Mouse (Mus musculus) olfactory bulb, adult 2 months (tissue): ENCODE data around the gene Ajap1.

Source experiments
- CTCF ChIP-seq: fragments of 200-500 bp; IDR thresholded peaks from 2 replicates; pipeline ENCODE4 v1.5.1; 2012; ENCODE audit warnings: low read depth, mild to moderate bottlenecking, low read length, moderate library complexity; ENCODE audit not compliant: insufficient read depth
- POLR2A ChIP-seq: fragments of 200-500 bp; IDR thresholded peaks from 2 replicates; pipeline ENCODE4 v1.6.1; 2012; ENCODE audit warnings: mild to moderate bottlenecking, low read depth, low read length, moderate library complexity; ENCODE audit not compliant: insufficient read depth

DNA sequence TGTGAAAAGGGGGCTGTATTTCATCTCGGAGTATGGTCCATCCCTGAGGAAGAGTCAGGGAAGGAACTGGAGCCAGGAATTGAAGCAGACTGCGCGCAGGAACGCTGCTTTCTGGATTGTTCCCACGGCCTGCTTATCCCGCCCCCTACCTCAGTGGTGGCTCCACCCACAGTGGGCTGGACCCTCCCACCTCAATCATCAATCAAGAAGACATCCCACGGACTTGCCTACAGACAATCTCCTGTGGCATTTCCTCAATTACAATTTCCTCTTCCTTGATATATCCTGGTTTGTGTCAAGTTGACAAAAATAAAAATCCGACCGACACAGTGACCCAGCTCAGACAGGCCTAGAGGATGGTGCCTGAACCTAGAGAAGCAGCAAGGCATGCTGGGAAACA is 66.5 kb downstream of the Ajap1 start:
- TF ChIP-seq CTCF: no peak
- no peak for TF ChIP-seq POLR2A
